Mouse (Mus musculus) B cell, adult 2 months (primary cell): ENCODE data around the gene Rbmxl1.

Experiments
- DNase-seq, 2 experiments: peaks; one replicate each; pipeline ENCODE4 v3.0.0; 2022

Rbmxl1 gene

GRCm38 (mm10) chr8:78489733-78490132 is 19.0 kb downstream of the Rbmxl1 start:
- DNase-seq = no peak

GRCm38 (mm10) chr8:78477051-78477829 is 31.5 kb downstream of the Rbmxl1 start:
- DNase-seq = no peak

GRCm38 (mm10) chr8:78467889-78468288 is 40.8 kb downstream of the Rbmxl1 start:
- no peak for DNase-seq

GRCm38 (mm10) chr8:78463941-78464340 is 44.8 kb downstream of the Rbmxl1 start:
- no peak for DNase-seq

GRCm38 (mm10) chr8:78456441-78456840 is 52.3 kb downstream of the Rbmxl1 start:
- DNase-seq = no peak
